Mouse (Mus musculus) common myeloid progenitor, adult 5-6 weeks (primary cell): ENCODE measurements around the gene F13a1. TPM values are rescaled to one million over a fixed set of nuclear protein-coding genes. Genes with fewer than 3 reads are reported as not detected.

Experiments used
- ATAC-seq: replicated peaks from 2 replicates; pipeline ENCODE4 v1.8.0; 2016; ENCODE audit warnings: low read depth, mild to moderate bottlenecking, moderate TSS enrichment, inconsistent platforms; ENCODE audit not compliant: poor library complexity, severe bottlenecking
- total RNA-seq: library from RNA; stranded (forward); fragments of 200-1000, 187-1606 nt; gene quantifications from 2 replicates; pipeline ENCODE4 v1.2.3, GENCODE M21; 2017

F13a1 gene
- total RNA-seq = 107 and 112 TPM in 2 replicates

- ATAC-seq = 0 out of 2 replicates have a peak, but pooled peaks have one; percentile 48
These were observed at the start of gene F13a1 for GRCm38 (mm10) chr13:37050126-37050525. Gene F13a1, minus strand, starts transcription at chr13:37050244.

GRCm38 (mm10) chr13:37091620-37092019 is 41.6 kb upstream of the F13a1 start:
- ATAC-seq = peak; percentile 68

GRCm38 (mm10) chr13:37089104-37089503 is 39.1 kb upstream of the F13a1 start:
- no peak for ATAC-seq

- ATAC-seq = 0 out of 2 replicates have a peak, but pooled peaks have one; percentile 29
These were observed 31.6 kb upstream of the F13a1 start for GRCm38 (mm10) chr13:37081506-37082241.

GRCm38 (mm10) chr13:37071390-37071789 is 21.3 kb upstream of the F13a1 start:
- ATAC-seq = no peak

GRCm38 (mm10) chr13:37070824-37071223 is 20.8 kb upstream of the F13a1 start:
- 0 out of 2 replicates have a peak, but pooled peaks have one; percentile 15 for ATAC-seq

- no peak for ATAC-seq
These were observed 10.8 kb upstream of the F13a1 start for GRCm38 (mm10) chr13:37060810-37061209.

- ATAC-seq = peak; percentile 96
These were observed 6.6 kb upstream of the F13a1 start for GRCm38 (mm10) chr13:37056662-37057061.

- ATAC-seq = 0 out of 2 replicates have a peak, but pooled peaks have one; percentile 17
These were observed 413 bp downstream of the F13a1 start for GRCm38 (mm10) chr13:37049631-37050030.

GRCm38 (mm10) chr13:37049018-37049417 is 1.0 kb downstream of the F13a1 start:
- no peak for ATAC-seq

GRCm38 (mm10) chr13:37045005-37045404 is 5.0 kb downstream of the F13a1 start:
- ATAC-seq = no peak; the same call in 1 of the 2 replicates

- peak; percentile 52; the same call in 1 of the 2 replicates for ATAC-seq
These were observed 15.3 kb downstream of the F13a1 start for GRCm38 (mm10) chr13:37034745-37035144.

GRCm38 (mm10) chr13:37025996-37026579 is 24.0 kb downstream of the F13a1 start:
- no peak for ATAC-seq

- ATAC-seq = no peak
These were observed 28.5 kb downstream of the F13a1 start for GRCm38 (mm10) chr13:37021575-37021974.

GRCm38 (mm10) chr13:37010771-37011170 is 39.3 kb downstream of the F13a1 start:
- 0 out of 2 replicates have a peak, but pooled peaks have one; percentile 42 for ATAC-seq

- ATAC-seq = peak; percentile 69
These were observed 43.8 kb downstream of the F13a1 start for GRCm38 (mm10) chr13:37006224-37006623.

- ATAC-seq = no peak
These were observed 50.8 kb downstream of the F13a1 start for GRCm38 (mm10) chr13:36999210-36999705.

GRCm38 (mm10) chr13:36993593-36993992 is 56.5 kb downstream of the F13a1 start:
- no peak for ATAC-seq

GRCm38 (mm10) chr13:36988392-36988791 is 61.7 kb downstream of the F13a1 start:
- no peak for ATAC-seq

GRCm38 (mm10) chr13:36973016-36973415 is 77.0 kb downstream of the F13a1 start:
- ATAC-seq = no peak

- no peak for ATAC-seq
These were observed 77.8 kb downstream of the F13a1 start for GRCm38 (mm10) chr13:36972226-36972625.
